Mouse (Mus musculus): ENCODE results near the gene Gatm.

The Gatm gene

GRCm38 (mm10) chr2:122610746-122611653 is at the start of gene Gatm:
Gene Gatm, minus strand, starts transcription at chr2:122611303.
- peak; percentile 89 for DNase-seq

GRCm38 (mm10) chr2:122659825-122660224 is 48.7 kb upstream of the Gatm start:
- DNase-seq: no peak

- no peak for DNase-seq
Measured at GRCm38 (mm10) chr2:122657707-122658524, 46.8 kb upstream of the Gatm start.

GRCm38 (mm10) chr2:122656767-122657166 is 45.7 kb upstream of the Gatm start:
- no peak for DNase-seq

GRCm38 (mm10) chr2:122656052-122656451 is 44.9 kb upstream of the Gatm start:
- no peak for DNase-seq

GRCm38 (mm10) chr2:122652096-122653084 is 41.3 kb upstream of the Gatm start:
- DNase-seq: no peak

GRCm38 (mm10) chr2:122638673-122639072 is 27.6 kb upstream of the Gatm start:
- DNase-seq: no peak

- no peak for DNase-seq
Measured at GRCm38 (mm10) chr2:122638029-122638428, 26.9 kb upstream of the Gatm start.

GRCm38 (mm10) chr2:122637526-122637997 is 26.5 kb upstream of the Gatm start:
- peak; percentile 65 for DNase-seq

GRCm38 (mm10) chr2:122636686-122637085 is 25.6 kb upstream of the Gatm start, which contains the start of gene AA467197:
Gene AA467197, plus strand, starts transcription at chr2:122636986.
- DNase-seq: no peak

- DNase-seq: no peak
Measured at GRCm38 (mm10) chr2:122631226-122631801, 20.2 kb upstream of the Gatm start.

GRCm38 (mm10) chr2:122630465-122631225 is 19.5 kb upstream of the Gatm start:
- DNase-seq: peak; percentile 93

- no peak for DNase-seq
Measured at GRCm38 (mm10) chr2:122629871-122630270, 18.8 kb upstream of the Gatm start.

- peak; percentile 86 for DNase-seq
Measured at GRCm38 (mm10) chr2:122628976-122629375, 17.9 kb upstream of the Gatm start.

GRCm38 (mm10) chr2:122625930-122626329 is 14.8 kb upstream of the Gatm start:
- no peak for DNase-seq

GRCm38 (mm10) chr2:122621337-122622110 is 10.4 kb upstream of the Gatm start:
- no peak for DNase-seq

GRCm38 (mm10) chr2:122618719-122619118 is 7.6 kb upstream of the Gatm start:
- DNase-seq: no peak

GRCm38 (mm10) chr2:122617792-122618191 is 6.7 kb upstream of the Gatm start:
- DNase-seq: no peak

- DNase-seq: no peak
Measured at GRCm38 (mm10) chr2:122616237-122616636, 5.1 kb upstream of the Gatm start.

- no peak for DNase-seq
Measured at GRCm38 (mm10) chr2:122611654-122611973, 511 bp upstream of the Gatm start.

Measured in cerebellum, adult 9-11 months (tissue).